In the genomic region with DNA sequence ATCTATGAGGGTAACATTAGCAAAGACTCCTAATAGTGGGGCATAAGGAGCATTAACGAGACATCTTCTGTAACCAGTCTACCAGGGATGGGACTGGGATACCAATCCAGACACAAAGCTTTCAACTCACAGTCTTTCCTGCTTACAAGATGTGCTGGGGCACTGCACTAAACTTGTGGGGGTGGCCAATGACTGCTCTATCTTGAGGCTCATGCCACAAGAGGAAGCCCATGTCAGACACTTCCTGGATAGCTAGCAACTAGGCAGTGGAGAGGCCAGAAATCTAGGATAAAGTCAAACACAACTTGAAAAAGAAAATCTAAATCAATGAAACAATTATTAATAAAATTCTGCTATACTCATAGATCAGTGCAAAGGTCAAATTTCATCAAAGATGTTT, we compare ENCODE assay signal across 38 mouse cellular contexts. TPM values are rescaled to one million over a fixed set of nuclear protein-coding genes. Genes with fewer than 3 reads are reported as not detected.
DNase-seq lines count a peak whose midpoint lies in the region; ATAC-seq and TF ChIP-seq lines count a peak whose summit lies in the region.
"Had no signal": no experiment of that assay in that cellular context is flagged by ENCODE, and none has a peak within 500 bp of the region (broad histone marks: within the 10 kb centered on the region; RNA-seq: fewer than 3 reads in every experiment).

No protein-coding gene starts in this region.

- H3K4me2 ChIP-seq in forebrain, embryonic 15.5 days (replicated peaks) = no peak overlapping the region
- H3K4me2 ChIP-seq: embryonic facial prominence, embryonic 13.5 days; forebrain, embryonic 12.5 days; heart, embryonic 13.5 days; hindbrain, embryonic 13.5 days had no signal

- peaks cover 3% of the 10 kb centered on the region; the same call in 1 of the 2 replicates for H3K36me3 ChIP-seq in liver, adult 2 months (ENCODE audit: control insufficient read depth, insufficient read depth, low read length)
- peaks cover 40% of the 10 kb centered on the region for H3K36me3 ChIP-seq in forebrain, embryonic 15.5 days

- peaks cover 8% of the 10 kb centered on the region for H3K9me3 ChIP-seq in forebrain, embryonic 15.5 days
- H3K9me3 ChIP-seq: G1E; heart, embryonic 10.5 days; heart, embryonic 13.5 days had no signal

- TF ChIP-seq CTCF in liver, adult 2 months (IDR thresholded peaks at IDR 0.05; ENCODE audit: low read depth, low read length) = no peak

- 100% methylated on average over 1 of the region's 1 CpGs for WGBS in liver, adult 2 months
- WGBS in forebrain, embryonic 15.5 days = 92% methylated on average over 1 of the region's 1 CpGs

- H3K9ac ChIP-seq in liver, adult 2 months (ENCODE audit: low read depth, low read length) = no peak overlapping the region
- H3K9ac ChIP-seq in forebrain, embryonic 15.5 days (replicated peaks) = no peak overlapping the region
- H3K9ac ChIP-seq: embryonic facial prominence, embryonic 13.5 days; forebrain, embryonic 12.5 days; heart, embryonic 13.5 days; hindbrain, embryonic 13.5 days had no signal

- peak overlapping the region; percentile 59 for H3K27ac ChIP-seq in liver, adult 2 months (replicated peaks; ENCODE audit: insufficient read depth, low read depth, low read length)
- H3K27ac ChIP-seq in forebrain, embryonic 15.5 days (replicated peaks) = no peak overlapping the region
- H3K27ac ChIP-seq: embryonic facial prominence, embryonic 10.5 days; embryonic facial prominence, embryonic 13.5 days; forebrain, embryonic 12.5 days; gastrocnemius, adult 2 months; heart, adult 2 months; heart, embryonic 10.5 days; heart, embryonic 13.5 days; hindbrain, embryonic 13.5 days had no signal

- TF ChIP-seq POLR2A in liver, adult 2 months (IDR thresholded peaks at IDR 0.05; ENCODE audit: extremely low read depth, insufficient read depth, low read length) = no peak

- peaks cover 11% of the 10 kb centered on the region; the same call in 1 of the 2 replicates for H3K4me1 ChIP-seq in liver, adult 2 months (ENCODE audit: control insufficient read depth, insufficient read depth, low read length)
- no peaks in the 10 kb centered on the region for H3K4me1 ChIP-seq in forebrain, embryonic 15.5 days
- H3K4me1 ChIP-seq: embryonic facial prominence, embryonic 10.5 days; embryonic facial prominence, embryonic 13.5 days; forebrain, embryonic 12.5 days; heart, embryonic 10.5 days; heart, embryonic 13.5 days; hindbrain, embryonic 13.5 days had no signal

- peaks cover 9% of the 10 kb centered on the region; the same call in 1 of the 2 replicates for H3K79me2 ChIP-seq in liver, adult 2 months (ENCODE audit: control insufficient read depth, insufficient read depth, low read length)

- no peaks in the 10 kb centered on the region for H3K27me3 ChIP-seq in liver, adult 2 months (ENCODE audit: control insufficient read depth, insufficient read depth, low read length)
- no peaks in the 10 kb centered on the region for H3K27me3 ChIP-seq in forebrain, embryonic 15.5 days
- H3K27me3 ChIP-seq: embryonic facial prominence, embryonic 13.5 days; forebrain, embryonic 12.5 days; heart, embryonic 13.5 days; hindbrain, embryonic 13.5 days; Patski had no signal

- DNase-seq in liver, adult 2 months (ENCODE audit: extremely low read depth, low read depth, low spot score) = peak; percentile 72
- no peak for DNase-seq in liver
- no peak for DNase-seq in layer of hippocampus, postnatal 25 days (ENCODE audit: extremely low spot score in 1 of 2, low spot score in 1 of 2)
- DNase-seq in gastrocnemius, postnatal 10 days = no peak
- DNase-seq: adrenal gland, postnatal 10 days; cerebellum, adult 11 months; cerebellum, adult 2 months; cerebellum, adult 9-11 months; cerebellum, postnatal 25 days; embryo, embryonic 11 days; gastrocnemius, adult 2 months; gastrocnemius, postnatal 25 days; heart, adult 2 months; heart, postnatal 14 days; heart, postnatal 4 days had no signal

- H3K4me3 ChIP-seq in liver, adult 2 months (ENCODE audit: insufficient read depth, low read depth, low read length) = no peak overlapping the region
- no peak overlapping the region for H3K4me3 ChIP-seq in forebrain, embryonic 15.5 days
- H3K4me3 ChIP-seq: embryonic facial prominence, embryonic 10.5 days; embryonic facial prominence, embryonic 13.5 days; erythroblast, embryonic 14.5 days; forebrain, embryonic 12.5 days; gastrocnemius, adult 2 months; heart, adult 2 months; heart, embryonic 10.5 days; heart, embryonic 13.5 days; hindbrain, embryonic 13.5 days had no signal

- peak; percentile 48 for ATAC-seq in granulocyte monocyte progenitor cell, adult 5-6 weeks (replicated peaks; ENCODE audit: poor library complexity, severe bottlenecking)
- peak; percentile 41; the same call in 1 of the 2 replicates for ATAC-seq in megakaryocyte, adult 5-6 weeks (ENCODE audit: poor library complexity, severe bottlenecking)
- 0 out of 2 replicates have a peak, but pooled peaks have one; percentile 44 for ATAC-seq in megakaryocyte-erythroid progenitor cell, adult 5-6 weeks (replicated peaks; ENCODE audit: low FRiP score, low TSS enrichment, poor library complexity, severe bottlenecking)
- ATAC-seq in forebrain, embryonic 15.5 days (replicated peaks) = no peak
- ATAC-seq: forebrain, embryonic 16.5 days; hindbrain, embryonic 16.5 days; intestine, postnatal 0 days; Patski had no signal

RNA-seq across cellular contexts. Expression of a gene that starts 9.3 kb away (rescaled TPM):
- total RNA-seq in liver, adult 2 months (2014; rRNA removed) = 5.1 and 6.2 TPM in 2 replicates
- polyA plus RNA-seq in liver, adult 2 months (2012; rRNA removed) = 3.6 and 3.9 TPM in 2 replicates
- total RNA-seq in granulocyte monocyte progenitor cell, adult 5-6 weeks (2014; fragmentation: Nextera tagmentation) = 26.6 and 38.7 TPM in 2 replicates
- 42.9 and 52.0 TPM in 2 replicates for total RNA-seq in granulocyte monocyte progenitor cell, adult 5-6 weeks (2017)
- 11.5 and 12.5 TPM in 2 replicates for total RNA-seq in megakaryocyte, adult 5-6 weeks (2015)
- total RNA-seq in megakaryocyte, adult 5-6 weeks (2017) = 12.0 and 14.3 TPM in 2 replicates
- 24.2 and 26.2 TPM in 2 replicates for total RNA-seq in megakaryocyte-erythroid progenitor cell, adult 5-6 weeks (2014; fragmentation: Nextera tagmentation)
- 37.6 and 38.8 TPM in 2 replicates for total RNA-seq in megakaryocyte-erythroid progenitor cell, adult 5-6 weeks (2017)
- 10 to 100 TPM; 20.7 to 22.3 TPM for total RNA-seq in layer of hippocampus, postnatal 25 days (2021)
- total RNA-seq in gastrocnemius, postnatal 10 days (2021) = 1 to 10 TPM; 6.6 to 9.9 TPM
- polyA plus RNA-seq in forebrain, embryonic 15.5 days (2015; fragmentation: Nextera tagmentation; extraction: Ambion mirVana) = 16.5 and 17.7 TPM in 2 replicates

RNA-seq across cellular contexts. Expression of a gene that starts 48.3 kb away (rescaled TPM):
- not detected in 2 replicates for total RNA-seq in liver, adult 2 months (2014; rRNA removed)
- polyA plus RNA-seq in liver, adult 2 months (2012; rRNA removed) = not detected in 2 replicates
- total RNA-seq in granulocyte monocyte progenitor cell, adult 5-6 weeks (2014; fragmentation: Nextera tagmentation) = not detected in 2 replicates
- not detected in 2 replicates for total RNA-seq in granulocyte monocyte progenitor cell, adult 5-6 weeks (2017)
- total RNA-seq in megakaryocyte, adult 5-6 weeks (2015) = 0.38 TPM in 1 of 2 replicates, not detected in the other
- total RNA-seq in megakaryocyte, adult 5-6 weeks (2017) = not detected in 2 replicates
- total RNA-seq in megakaryocyte-erythroid progenitor cell, adult 5-6 weeks (2014; fragmentation: Nextera tagmentation) = not detected in 2 replicates
- total RNA-seq in megakaryocyte-erythroid progenitor cell, adult 5-6 weeks (2017) = not detected in 2 replicates
- not detected for total RNA-seq in layer of hippocampus, postnatal 25 days (2021)
- not detected for total RNA-seq in gastrocnemius, postnatal 10 days (2021)
- not detected in 2 replicates for polyA plus RNA-seq in forebrain, embryonic 15.5 days (2015; fragmentation: Nextera tagmentation; extraction: Ambion mirVana)
- total RNA-seq: adrenal gland, adult 18-20 months; adrenal gland, postnatal 10 days; adrenal gland, postnatal 4 days; gastrocnemius, adult 2 months; gastrocnemius, postnatal 25 days; heart, adult 2 months; heart, postnatal 14 days; heart, postnatal 4 days had no signal
- polyA plus RNA-seq: C2C12; cerebellum, adult 2 months; cortical plate, adult 2 months; embryonic facial prominence, embryonic 10.5 days; embryonic facial prominence, embryonic 13.5 days; erythroblast, embryonic 14.5 days; forebrain, embryonic 12.5 days; forebrain, embryonic 16.5 days; G1E; gonadal fat pad, adult 2 months; heart, adult 2 months; heart, embryonic 10.5 days; heart, embryonic 13.5 days; heart, embryonic 16.5 days; hindbrain, embryonic 13.5 days; hindbrain, embryonic 16.5 days; intestine, embryonic 14.5 days; intestine, postnatal 0 days; Patski had no signal
